Mouse (Mus musculus) gastrocnemius, postnatal 10 days (tissue): ENCODE measurements around the gene Atg3. TPM values are rescaled to one million over a fixed set of nuclear protein-coding genes. Genes with fewer than 3 reads are reported as not detected.

Experiments used
- DNase-seq: peaks from one replicate; pipeline ENCODE4 v3.0.0; 2021; ENCODE audit warnings: mixed read lengths
- long read RNA-seq, 2 experiments: library from polyadenylated mRNA; stranded (forward); transcript quantifications; one replicate each; pipeline ENCODE4 v2.0.0; 2021
- total RNA-seq, 2 experiments: library from RNA; stranded (reverse); gene quantifications; 2 replicates each; pipeline ENCODE4 v1.2.3; 2021

Gene Atg3
- 10 to 100 TPM; 24.1 to 25.0 TPM for total RNA-seq
- long read RNA-seq, experiment 1, transcript Atg3-201 (12 exons, 2,057 nt) = major isoform, 49 of 62 reads
- long read RNA-seq, experiment 1, partial matches to known transcripts = 9 of 62 reads
- long read RNA-seq, experiment 1, other reads (novel, unspliced or antisense) = 4 of 62 reads
- long read RNA-seq, experiment 2, transcript Atg3-201 (12 exons, 2,057 nt) = major isoform, 61 of 72 reads
- long read RNA-seq, experiment 2, partial matches to known transcripts = 2 of 72 reads
- long read RNA-seq, experiment 2, other reads (novel, unspliced or antisense) = 9 of 72 reads

GRCm38 (mm10) chr16:45158522-45159388, at the start of gene Atg3, which contains the start of gene Slc35a5:
Gene Atg3, plus strand, starts transcription at chr16:45158785.
Gene Slc35a5, minus strand, starts transcription at chr16:45158706.
- DNase-seq = peak; percentile 95

- peak; percentile 36 for DNase-seq
These were observed 48.1 kb upstream of the Atg3 start for GRCm38 (mm10) chr16:45110498-45110897.

GRCm38 (mm10) chr16:45117200-45117599, 41.4 kb upstream of the Atg3 start:
- no peak for DNase-seq

- DNase-seq = no peak
These were observed 39.8 kb upstream of the Atg3 start for GRCm38 (mm10) chr16:45118760-45119159.

GRCm38 (mm10) chr16:45120844-45121425, 37.6 kb upstream of the Atg3 start:
- DNase-seq = peak; percentile 74

- no peak for DNase-seq
These were observed 36.0 kb upstream of the Atg3 start for GRCm38 (mm10) chr16:45122571-45122970.

- no peak for DNase-seq
These were observed 34.1 kb upstream of the Atg3 start for GRCm38 (mm10) chr16:45124230-45125203.

GRCm38 (mm10) chr16:45127936-45128710, 30.5 kb upstream of the Atg3 start:
- DNase-seq = no peak

GRCm38 (mm10) chr16:45141711-45142110, 16.9 kb upstream of the Atg3 start:
- no peak for DNase-seq

GRCm38 (mm10) chr16:45142565-45142964, 16.0 kb upstream of the Atg3 start:
- no peak for DNase-seq

GRCm38 (mm10) chr16:45145119-45145518, 13.5 kb upstream of the Atg3 start:
- no peak for DNase-seq

- DNase-seq = no peak
These were observed 10.0 kb upstream of the Atg3 start for GRCm38 (mm10) chr16:45148488-45149082.

GRCm38 (mm10) chr16:45154741-45155250, 3.8 kb upstream of the Atg3 start:
- no peak for DNase-seq

- DNase-seq = peak; percentile 64
These were observed 456 bp upstream of the Atg3 start for GRCm38 (mm10) chr16:45158136-45158521.

- no peak for DNase-seq
These were observed 768 bp downstream of the Atg3 start for GRCm38 (mm10) chr16:45159389-45159716.

- no peak for DNase-seq
These were observed 20.0 kb downstream of the Atg3 start for GRCm38 (mm10) chr16:45178552-45178951.

- DNase-seq = no peak
These were observed 23.2 kb downstream of the Atg3 start for GRCm38 (mm10) chr16:45181824-45182223.

- peak; percentile 75 for DNase-seq
These were observed 34.0 kb downstream of the Atg3 start for GRCm38 (mm10) chr16:45192613-45193012.

- peak; percentile 42 for DNase-seq
These were observed 38.2 kb downstream of the Atg3 start for GRCm38 (mm10) chr16:45196816-45197215.

GRCm38 (mm10) chr16:45201395-45201794, 42.8 kb downstream of the Atg3 start:
- DNase-seq = no peak
